Comparison of ENCODE assay signal across 11 mouse cellular contexts in genomic region chr1:85900521-85901333, GRCm38 (mm10). TPM values are rescaled to one million over a fixed set of nuclear protein-coding genes. Genes with fewer than 3 reads are reported as not detected.
A peak's percentile ranks its signal among the peaks of the same experiment; 100 is the strongest.
DNase-seq lines count a peak whose midpoint lies in the region; ATAC-seq and TF ChIP-seq lines count a peak whose summit lies in the region.
"Had no signal": no experiment of that assay in that cellular context is flagged by ENCODE, and none has a peak within 500 bp of the region (broad histone marks: within the 10 kb centered on the region; RNA-seq: fewer than 3 reads in every experiment).

No protein-coding gene starts in this region.

- no peak overlapping the region for H3K4me2 ChIP-seq in hindbrain, embryonic 13.5 days
- no peak overlapping the region for H3K4me2 ChIP-seq in hindbrain, embryonic 11.5 days (replicated peaks; ENCODE audit: low read depth, low read length)
- H3K4me2 ChIP-seq in midbrain, embryonic 13.5 days (replicated peaks) = peak overlapping the region; percentile 9; the same call in 1 of the 2 replicates

- no peaks in the 10 kb centered on the region for H3K79me2 ChIP-seq in heart, adult 2 months (replicated peaks; ENCODE audit: control insufficient read depth, insufficient read depth, low read length)

- DNase-seq in hindbrain, embryonic 11.5 days (ENCODE audit: low spot score) = no peak
- peak; percentile 38 for DNase-seq in cerebellum, adult 9-11 months
- DNase-seq in heart, adult 2 months = peak in 1 of 2 experiments; percentile 26
- no peak for DNase-seq in frontal cortex, postnatal 36 days (ENCODE audit: low spot score in 2 of 2)
- no peak for DNase-seq in adipocyte (ENCODE audit: low spot score)
- no peak for DNase-seq in ovary, postnatal 14 days (ENCODE audit: low spot score)

- peak overlapping the region; percentile 79 for H3K27ac ChIP-seq in hindbrain, embryonic 13.5 days
- H3K27ac ChIP-seq in hindbrain, embryonic 11.5 days (ENCODE audit: low read depth, low read length) = no peak overlapping the region
- peak overlapping the region; percentile 67 for H3K27ac ChIP-seq in heart, adult 2 months
- peak overlapping the region; percentile 76 for H3K27ac ChIP-seq in midbrain, embryonic 13.5 days

- no peak for TF ChIP-seq CTCF in heart, adult 2 months (IDR thresholded peaks at IDR 0.05)

- intact Hi-C loops in heart, adult 2 months (cut with DNase I) = loop anchor here (5.0 kb wide), 1 partner anchor 108 kb away; the partner anchor contains the start of gene Cab39

- peaks cover 30% of the 10 kb centered on the region for H3K36me3 ChIP-seq in hindbrain, embryonic 13.5 days
- H3K36me3 ChIP-seq in hindbrain, embryonic 11.5 days (ENCODE audit: control insufficient read depth, insufficient read depth, low read length) = 0 out of 2 replicates have a peak, but pooled peaks cover 3% of the 10 kb centered on the region
- H3K36me3 ChIP-seq in heart, adult 2 months (ENCODE audit: control insufficient read depth, insufficient read depth, low read length) = peaks cover 3% of the 10 kb centered on the region
- H3K36me3 ChIP-seq in midbrain, embryonic 13.5 days = peaks cover 31% of the 10 kb centered on the region

- H3K27me3 ChIP-seq in hindbrain, embryonic 13.5 days = no peaks in the 10 kb centered on the region
- H3K27me3 ChIP-seq in hindbrain, embryonic 11.5 days (ENCODE audit: control insufficient read depth, insufficient read depth, low read length) = no peaks in the 10 kb centered on the region
- H3K27me3 ChIP-seq in heart, adult 2 months (ENCODE audit: control insufficient read depth, insufficient read depth, low read length) = no peaks in the 10 kb centered on the region
- H3K27me3 ChIP-seq in midbrain, embryonic 13.5 days = no peaks in the 10 kb centered on the region

- peaks cover 76% of the 10 kb centered on the region for H3K4me1 ChIP-seq in hindbrain, embryonic 13.5 days (replicated peaks)
- peaks cover 21% of the 10 kb centered on the region for H3K4me1 ChIP-seq in hindbrain, embryonic 11.5 days (replicated peaks; ENCODE audit: control insufficient read depth, insufficient read depth, low read length)
- H3K4me1 ChIP-seq in heart, adult 2 months (ENCODE audit: control insufficient read depth, insufficient read depth, low read length) = peaks cover 36% of the 10 kb centered on the region
- H3K4me1 ChIP-seq in midbrain, embryonic 13.5 days (replicated peaks) = peaks cover 73% of the 10 kb centered on the region

- no peak for TF ChIP-seq EP300 in heart, adult 2 months (IDR thresholded peaks at IDR 0.05; ENCODE audit: insufficient read depth, low read depth, low read length)

- TF ChIP-seq POLR2A in heart, adult 2 months (IDR thresholded peaks at IDR 0.05; ENCODE audit: insufficient read depth, low read depth, low read length) = no peak

- 80% methylated on average over 7 of the region's 7 CpGs for WGBS in hindbrain, embryonic 13.5 days
- WGBS in hindbrain, embryonic 11.5 days = 75% methylated on average over 7 of the region's 7 CpGs
- 14% methylated on average over 7 of the region's 7 CpGs for WGBS in heart, adult 2 months
- 75% methylated on average over 7 of the region's 7 CpGs for WGBS in midbrain, embryonic 13.5 days

- H3K9me3 ChIP-seq in hindbrain, embryonic 13.5 days = no peaks in the 10 kb centered on the region
- no peaks in the 10 kb centered on the region for H3K9me3 ChIP-seq in hindbrain, embryonic 11.5 days (ENCODE audit: control insufficient read depth, low read length)
- no peaks in the 10 kb centered on the region for H3K9me3 ChIP-seq in midbrain, embryonic 13.5 days
- H3K9me3 ChIP-seq: G1E had no signal

- no peak overlapping the region for H3K4me3 ChIP-seq in hindbrain, embryonic 13.5 days
- H3K4me3 ChIP-seq in hindbrain, embryonic 11.5 days (ENCODE audit: low read depth, low read length) = no peak overlapping the region
- no peak overlapping the region for H3K4me3 ChIP-seq in heart, adult 2 months
- H3K4me3 ChIP-seq in midbrain, embryonic 13.5 days (replicated peaks) = no peak overlapping the region

- ATAC-seq in hindbrain, embryonic 13.5 days (ENCODE audit: low FRiP score) = no peak
- no peak for ATAC-seq in hindbrain, embryonic 11.5 days (ENCODE audit: low FRiP score)
- no peak for ATAC-seq in midbrain, embryonic 13.5 days

- peak overlapping the region; percentile 66; the same call in 1 of the 2 replicates for H3K9ac ChIP-seq in hindbrain, embryonic 13.5 days
- H3K9ac ChIP-seq in hindbrain, embryonic 11.5 days (ENCODE audit: low read depth, low read length) = no peak overlapping the region
- peak overlapping the region; percentile 10; the same call in 1 of the 2 replicates for H3K9ac ChIP-seq in heart, adult 2 months (ENCODE audit: low read depth, low read length)
- peak overlapping the region; percentile 39 for H3K9ac ChIP-seq in midbrain, embryonic 13.5 days (replicated peaks)

RNA-seq across cellular contexts. Expression of gene Itm2c, which starts 6.6 kb away (rescaled TPM):
- polyA plus RNA-seq in hindbrain, embryonic 13.5 days (2015; fragmentation: Nextera tagmentation; extraction: Ambion mirVana) = 166 and 167 TPM in 2 replicates
- polyA plus RNA-seq in hindbrain, embryonic 11.5 days (2014; fragmentation: Nextera tagmentation; extraction: Ambion mirVana) = 85.7 and 86.1 TPM in 2 replicates
- total RNA-seq in heart, adult 2 months (2021) = 10 to 100 TPM; 60.3 to 62.0 TPM
- 101 and 137 TPM in 2 replicates for polyA plus RNA-seq in heart, adult 2 months (2012; rRNA removed)
- 179 and 201 TPM in 2 replicates for polyA plus RNA-seq in midbrain, embryonic 13.5 days (2015; fragmentation: Nextera tagmentation; extraction: Ambion mirVana)

RNA-seq across cellular contexts. Expression of gene 4933407L21Rik, which starts 27.6 kb away (rescaled TPM):
- 3.5 and 3.6 TPM in 2 replicates for polyA plus RNA-seq in hindbrain, embryonic 13.5 days (2015; fragmentation: Nextera tagmentation; extraction: Ambion mirVana)
- 0.46 and 0.60 TPM in 2 replicates for polyA plus RNA-seq in hindbrain, embryonic 11.5 days (2014; fragmentation: Nextera tagmentation; extraction: Ambion mirVana)
- not detected for total RNA-seq in heart, adult 2 months (2021)
- not detected in 2 replicates for polyA plus RNA-seq in heart, adult 2 months (2012; rRNA removed)
- polyA plus RNA-seq in midbrain, embryonic 13.5 days (2015; fragmentation: Nextera tagmentation; extraction: Ambion mirVana) = 6.4 and 6.5 TPM in 2 replicates
- total RNA-seq: gastrocnemius, postnatal 36 days had no signal
- polyA plus RNA-seq: G1E; small intestine, adult 2 months had no signal
